Mouse (Mus musculus) myocyte (in vitro differentiated cells): ENCODE results near the gene Kcnq4.

Source experiments
- E2F4 ChIP-seq: IDR thresholded peaks from one replicate; pipeline ENCODE4 v1.6.1; 2011; ENCODE audit warnings: mild to moderate bottlenecking, control low read depth, moderate library complexity; ENCODE audit not compliant: insufficient read depth
- MYOG ChIP-seq, 3 experiments: IDR thresholded peaks; one replicate each; pipeline ENCODE4 v1.6.1; 2011; ENCODE audit warnings: control low read depth in 2 of 3, low read depth in 2 of 3, mild to moderate bottlenecking in 2 of 3; ENCODE audit not compliant: insufficient read length in 2 of 3, control insufficient read depth in 1 of 3, insufficient read depth in 1 of 3
- POLR2A ChIP-seq: IDR thresholded peaks from one replicate; pipeline ENCODE4 v1.6.1; 2011; ENCODE audit warnings: low read depth, mild to moderate bottlenecking, control low read depth, moderate library complexity; ENCODE audit not compliant: insufficient read length
- POLR2AphosphoS2 ChIP-seq: IDR thresholded peaks from one replicate; pipeline ENCODE4 v1.6.1; 2011; ENCODE audit warnings: low read depth, control low read depth; ENCODE audit not compliant: insufficient read length
- SRF ChIP-seq: IDR thresholded peaks from one replicate; pipeline ENCODE4 v1.6.1; 2011; ENCODE audit warnings: low read depth; ENCODE audit not compliant: control insufficient read depth, insufficient read length
- TCF12 ChIP-seq: IDR thresholded peaks from one replicate; pipeline ENCODE4 v1.6.1; 2011; ENCODE audit warnings: mild to moderate bottlenecking, control low read depth; ENCODE audit not compliant: poor library complexity, insufficient read depth, severe bottlenecking
- USF1 ChIP-seq: IDR thresholded peaks from one replicate; pipeline ENCODE4 v1.6.1; 2011; ENCODE audit warnings: low read depth, mild to moderate bottlenecking, control low read depth, moderate library complexity

DNA sequence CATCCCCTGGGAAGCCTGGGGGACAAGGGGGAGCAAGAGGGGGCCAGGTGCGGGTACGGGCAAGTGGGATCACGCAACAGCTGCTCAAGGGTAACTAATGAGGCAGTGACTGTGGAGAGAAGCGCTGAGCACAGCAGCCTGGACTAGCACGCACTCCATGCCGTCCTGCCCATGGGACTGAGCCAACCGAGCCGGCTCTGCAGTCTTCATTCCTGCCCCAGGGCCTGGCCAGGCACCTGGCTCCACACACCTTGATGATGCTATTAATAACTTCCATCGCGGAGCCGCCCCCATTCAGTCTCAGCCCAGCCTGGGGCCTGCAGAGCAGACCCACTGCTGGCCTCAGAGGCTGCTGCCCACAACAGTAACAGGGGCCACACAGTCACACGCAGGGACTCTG lies 36.2 kb downstream of the Kcnq4 start:
- TF ChIP-seq SRF (no peak), TCF12 (no peak), USF1 (no peak), POLR2A (no peak), E2F4 (no peak), MYOG (IDR thresholded peaks at IDR 0.05; ENCODE audit: control insufficient read depth in 1 of 3, insufficient read depth in 1 of 3, insufficient read length in 2 of 3, low read depth in 2 of 3) (peak in 1 of 3 experiments; percentile 23), POLR2AphosphoS2 (no peak)
